Mouse (Mus musculus): ENCODE measurements around the gene Tlr9.

Gene Tlr9

DNA sequence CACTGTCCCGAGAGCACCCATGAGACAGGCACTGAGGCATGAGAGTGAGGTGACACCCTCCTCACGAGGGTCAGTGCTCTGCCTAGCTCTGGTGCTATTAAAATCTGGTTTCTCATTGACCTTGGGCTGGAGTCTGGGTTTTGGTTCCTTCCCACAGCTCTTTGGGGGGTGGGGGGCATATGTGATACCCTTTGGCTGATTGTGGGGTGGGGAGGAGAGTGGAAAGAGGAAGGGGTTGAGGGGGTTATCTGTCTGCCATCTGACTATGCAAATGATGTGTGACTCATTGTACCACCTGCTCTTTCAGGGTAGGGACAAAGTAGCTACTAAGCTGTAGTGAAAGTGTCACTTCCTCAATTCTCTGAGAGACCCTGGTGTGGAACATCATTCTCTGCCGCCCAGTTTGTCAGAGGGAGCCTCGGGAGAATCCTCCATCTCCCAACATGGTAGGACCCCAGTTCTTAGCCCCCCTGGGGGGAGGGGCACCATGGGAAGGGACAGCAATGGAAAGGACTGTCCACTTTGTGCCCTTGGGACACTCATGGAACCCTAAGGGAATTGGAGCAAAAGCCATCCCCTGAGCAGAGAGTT, at the start of gene Tlr9:
TSS of gene Tlr9 (plus strand) at position 338 of the 591 bp plus-strand sequence.
- in situ Hi-C loops (cut with MseI, MboI) = no loop called here

DNA sequence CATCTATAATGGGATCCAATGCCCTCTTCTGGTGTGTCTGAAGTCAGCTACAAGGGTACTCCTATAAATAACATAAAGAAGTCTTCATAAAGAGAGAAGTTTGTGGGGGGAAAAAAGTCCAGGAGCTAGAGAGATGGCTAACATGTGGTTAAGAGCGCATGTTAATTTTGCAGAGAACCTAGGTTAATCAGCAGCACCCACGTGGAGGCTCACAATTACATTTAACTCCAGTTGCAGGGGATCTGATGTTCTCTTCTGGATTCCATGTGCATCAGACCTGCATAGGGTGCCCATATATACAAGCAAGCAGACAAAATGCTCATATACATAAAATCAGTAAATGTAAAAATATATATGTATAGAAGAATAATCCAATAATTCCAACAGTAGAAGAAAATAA, 49.0 kb upstream of the Tlr9 start:
- in situ Hi-C loops (cut with MseI, MboI) = no loop called here

DNA sequence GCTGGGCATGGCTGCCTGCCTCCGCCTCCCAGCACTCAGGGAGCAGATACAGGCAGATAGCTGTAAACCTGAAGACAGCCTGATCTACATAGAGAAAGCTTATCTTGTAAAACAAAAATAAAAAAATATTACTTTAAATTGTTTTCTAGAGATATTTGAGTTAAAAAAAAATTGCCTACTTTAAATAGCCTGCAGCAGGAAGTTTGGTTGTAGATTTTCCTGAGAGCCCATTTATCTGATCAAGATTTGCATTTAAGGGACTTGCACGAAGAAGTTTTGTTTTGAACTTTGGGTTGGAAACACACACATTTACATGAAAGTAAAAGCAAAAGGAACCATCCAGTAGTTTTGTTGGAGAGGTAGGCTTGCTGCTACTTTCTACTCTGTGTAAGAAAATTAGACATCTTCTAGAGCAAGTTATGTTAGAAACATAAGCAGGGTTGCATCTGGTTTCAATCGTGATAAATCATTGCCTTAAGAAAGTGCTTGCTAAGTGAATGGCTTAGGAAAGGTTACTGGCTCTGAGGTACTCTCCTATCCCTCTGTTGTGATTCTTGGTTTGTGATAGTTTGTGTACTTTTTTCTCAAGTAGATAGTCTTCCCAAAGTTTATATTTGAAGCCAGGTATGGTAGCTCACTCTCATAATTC, 46.7 kb upstream of the Tlr9 start:
- in situ Hi-C loops (cut with MseI, MboI) = no loop called here

DNA sequence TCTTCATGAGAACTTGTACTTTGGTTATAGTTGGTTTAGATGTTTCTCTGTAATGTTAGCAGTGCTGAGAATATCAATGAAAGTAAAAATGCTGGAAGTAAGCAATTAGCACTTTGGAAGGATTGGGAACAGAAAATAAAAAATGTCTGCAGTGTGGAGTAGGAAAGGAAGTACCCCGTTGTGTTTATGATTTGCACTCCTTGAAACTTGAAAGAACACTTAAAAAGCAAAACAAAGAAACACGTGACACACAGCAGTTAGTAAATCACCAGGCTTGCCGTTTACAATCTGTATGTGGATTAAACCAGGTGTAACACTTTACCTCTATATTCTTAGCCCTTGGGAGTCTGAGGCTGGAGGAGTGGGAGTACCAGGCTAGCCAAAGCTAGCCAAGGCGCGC, 45.6 kb upstream of the Tlr9 start:
- in situ Hi-C loops (cut with MseI, MboI) = no loop called here

DNA sequence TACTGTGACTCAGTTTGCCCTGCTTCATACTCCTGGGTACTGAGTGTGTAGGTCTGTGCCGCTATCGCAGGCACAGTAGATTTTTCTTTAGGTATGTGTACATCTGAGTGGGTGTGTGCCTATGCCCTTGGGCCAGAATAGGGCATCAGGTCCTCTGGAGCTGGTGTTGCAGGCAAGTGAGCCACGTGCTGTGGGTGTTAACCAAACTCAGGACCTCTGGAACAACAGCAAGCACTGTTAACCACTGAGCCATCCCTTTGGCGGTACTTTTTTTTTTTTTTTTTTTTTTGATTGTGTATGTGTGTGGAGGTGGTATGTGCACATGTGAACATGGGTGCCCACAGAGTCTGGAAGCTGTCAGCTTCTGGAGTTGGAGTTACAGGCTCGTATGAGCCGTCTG, 44.6 kb upstream of the Tlr9 start:
- in situ Hi-C loops (cut with MseI, MboI) = no loop called here

DNA sequence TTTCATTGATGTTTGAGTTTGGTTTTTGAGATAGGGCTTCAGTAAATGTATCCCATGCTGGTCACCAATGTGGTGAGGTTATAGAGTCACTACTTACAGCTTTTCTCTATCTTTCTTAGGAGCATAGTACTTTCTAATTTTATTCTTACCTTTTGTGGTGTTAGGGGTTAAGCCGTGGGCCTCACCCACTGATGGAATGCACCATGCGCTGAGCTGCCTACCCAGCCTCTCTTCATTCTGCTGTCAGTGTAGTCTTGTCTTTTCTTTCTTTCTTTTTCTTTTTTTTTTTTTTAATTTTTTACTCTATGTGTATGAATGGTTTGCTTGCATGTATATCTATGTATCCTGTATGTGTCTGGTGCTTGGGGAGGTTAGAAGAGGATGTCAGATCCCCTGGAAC, 42.9 kb upstream of the Tlr9 start:
- in situ Hi-C loops (cut with MseI, MboI) = no loop called here

DNA sequence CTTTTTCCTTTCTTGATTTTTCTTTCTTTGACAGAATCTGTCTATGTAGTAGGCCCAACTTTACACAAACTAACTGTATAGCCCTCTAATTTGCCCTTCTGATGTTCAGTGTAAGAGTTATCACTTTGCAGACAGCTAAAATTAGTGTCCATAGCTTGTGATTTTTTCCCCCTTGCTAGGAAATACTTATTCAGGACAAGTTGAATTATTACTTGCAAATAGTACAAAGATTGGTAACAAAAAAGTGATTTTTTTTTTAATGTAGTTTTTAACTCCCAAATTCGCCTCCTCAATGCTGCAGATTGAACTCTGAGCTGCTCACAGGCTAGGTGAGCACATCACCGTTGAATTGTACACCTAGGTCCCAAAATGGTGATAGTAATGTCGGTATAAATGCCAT, 42.4 kb upstream of the Tlr9 start:
- in situ Hi-C loops (cut with MseI, MboI) = no loop called here

DNA sequence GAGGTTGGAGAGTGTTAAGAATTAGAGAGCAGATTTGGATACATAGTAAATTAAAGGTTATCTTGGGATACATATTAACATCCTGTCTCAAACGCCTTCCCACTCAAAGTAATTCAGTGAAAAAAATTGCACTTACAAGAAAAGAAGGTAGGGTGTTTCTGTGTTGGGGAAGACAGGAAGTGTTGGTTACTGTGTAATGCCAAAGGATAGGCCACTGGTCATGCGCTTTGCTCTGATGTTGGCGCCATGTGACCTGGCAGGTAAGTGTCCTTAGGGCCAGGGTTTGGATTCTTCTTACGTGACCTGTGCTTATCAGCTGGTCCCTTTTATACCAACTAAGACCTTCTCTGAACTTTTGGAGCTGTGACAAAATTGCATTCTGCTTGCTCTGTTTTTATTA, 40.3 kb upstream of the Tlr9 start:
- in situ Hi-C loops (cut with MseI, MboI) = no loop called here

DNA sequence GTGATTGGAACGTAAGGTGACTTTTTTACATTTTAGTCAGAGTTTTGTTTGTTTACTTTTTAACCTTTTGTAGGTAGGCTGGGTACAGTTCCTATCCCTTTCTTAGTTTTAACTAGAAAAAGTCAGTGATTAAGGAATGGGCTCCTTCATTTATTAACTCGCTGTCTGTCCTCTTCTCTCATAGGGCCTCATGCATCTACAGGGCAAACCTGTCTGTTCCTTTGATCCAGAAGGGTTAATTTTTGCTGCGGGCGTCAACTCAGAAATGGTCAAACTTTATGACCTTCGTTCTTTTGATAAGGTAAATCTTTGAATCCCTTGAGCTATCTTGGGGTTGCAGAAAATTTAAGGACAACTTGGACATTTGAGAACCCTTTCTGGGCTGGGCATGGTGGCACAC, 38.4 kb upstream of the Tlr9 start:
- in situ Hi-C loops (cut with MseI, MboI) = no loop called here

DNA sequence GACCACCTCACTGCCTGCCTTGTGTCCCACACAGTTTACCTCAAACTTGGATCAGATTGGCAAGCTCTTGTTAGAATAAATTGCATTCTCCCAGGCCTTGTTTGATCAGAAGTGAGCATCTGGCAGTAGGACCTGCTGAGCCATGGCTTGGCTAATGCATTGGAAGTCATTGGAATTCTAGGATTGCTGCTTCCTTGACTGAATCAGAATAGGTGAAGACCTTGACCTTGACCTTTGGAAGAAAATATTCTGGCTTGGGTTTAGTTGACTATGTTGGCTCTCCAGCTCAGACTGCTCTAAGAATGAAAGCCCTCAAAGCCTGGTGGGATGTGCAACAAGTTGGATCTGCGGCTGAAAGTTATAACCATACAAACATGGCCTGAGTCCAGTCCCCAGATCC, 31.0 kb upstream of the Tlr9 start:
- in situ Hi-C loops (cut with MseI, MboI) = no loop called here

DNA sequence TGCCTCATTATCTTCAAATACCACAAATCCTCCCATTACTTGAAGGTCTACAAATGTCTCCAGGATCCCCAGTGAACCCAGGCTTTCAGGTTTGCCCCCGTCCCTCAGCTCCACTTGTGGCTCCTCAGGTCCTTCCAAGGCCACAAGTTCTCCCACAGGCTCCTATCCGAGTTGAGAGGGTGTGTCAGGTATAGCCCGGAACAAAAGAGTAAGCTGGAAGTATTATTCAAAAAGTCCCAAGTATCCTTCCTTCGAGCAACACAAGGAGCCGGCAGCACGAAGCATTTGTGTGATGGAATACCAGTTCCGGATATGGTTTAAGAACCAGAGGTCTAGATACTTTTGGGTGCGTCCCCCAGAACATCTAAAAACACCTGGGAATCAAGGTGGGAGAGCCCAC, 30.4 kb upstream of the Tlr9 start:
- in situ Hi-C loops (cut with MseI, MboI) = no loop called here

DNA sequence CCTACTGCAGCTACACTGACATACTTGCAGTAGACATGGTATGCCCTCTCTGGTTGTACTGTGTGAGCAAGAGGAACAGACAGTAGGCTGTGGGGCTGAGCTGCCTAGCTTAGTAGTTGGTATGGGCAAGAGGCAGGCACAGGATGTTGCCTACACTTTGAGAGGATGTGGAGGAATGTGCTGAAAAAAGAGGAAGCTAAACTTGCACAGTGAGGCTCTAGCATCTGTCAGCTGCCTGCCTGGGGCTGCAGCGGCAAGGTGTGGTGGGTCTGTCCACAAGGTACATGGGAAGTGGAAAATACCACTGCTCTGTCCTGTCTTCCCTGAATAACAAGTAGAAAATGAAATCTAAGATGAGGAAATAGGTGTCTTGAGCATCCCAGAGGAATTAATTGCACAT, 29.4 kb upstream of the Tlr9 start:
- in situ Hi-C loops (cut with MseI, MboI) = no loop called here

DNA sequence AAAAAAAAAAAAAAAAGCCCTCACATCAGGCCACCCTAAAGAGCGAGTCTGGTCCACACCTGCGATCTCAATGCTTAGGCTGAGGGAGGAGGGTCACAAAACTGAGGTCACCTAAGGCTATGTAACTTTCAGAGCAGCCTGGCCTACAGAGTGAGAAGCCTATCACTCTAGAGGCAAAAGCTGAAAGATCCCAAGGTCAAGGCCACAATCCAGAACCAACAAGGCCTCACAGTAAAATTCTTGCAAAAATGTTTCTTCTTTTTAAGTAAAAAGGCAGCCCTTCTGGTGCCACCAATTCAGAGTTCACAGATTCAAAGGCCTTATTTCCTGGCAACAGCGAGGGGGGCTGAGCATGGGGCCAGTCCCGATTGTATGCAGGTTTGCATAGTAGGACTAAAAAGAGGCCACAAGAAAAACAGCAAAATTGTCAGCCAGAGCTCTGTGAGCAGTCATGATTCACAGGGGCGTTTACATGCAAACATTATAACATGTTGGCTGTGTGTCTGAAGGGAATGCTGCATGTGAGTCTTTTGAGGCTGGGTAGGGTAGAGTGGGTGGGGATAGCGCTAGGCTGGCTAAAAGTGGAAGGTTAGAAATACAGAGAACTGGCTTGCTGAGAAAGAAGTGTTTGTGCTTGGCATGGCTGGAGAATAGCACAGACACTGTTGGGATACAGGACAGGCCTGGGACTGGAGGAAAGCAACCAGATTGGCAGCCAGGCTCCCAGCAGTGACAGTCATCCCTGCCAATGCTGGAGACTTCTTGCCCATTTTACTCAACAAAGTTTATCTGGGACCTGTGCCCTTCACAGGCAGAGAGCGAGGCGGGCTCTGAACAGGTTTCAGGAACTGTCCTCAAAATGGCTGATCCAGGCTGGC, 28.2 kb upstream of the Tlr9 start:
- in situ Hi-C loops (cut with MseI, MboI) = no loop called here

DNA sequence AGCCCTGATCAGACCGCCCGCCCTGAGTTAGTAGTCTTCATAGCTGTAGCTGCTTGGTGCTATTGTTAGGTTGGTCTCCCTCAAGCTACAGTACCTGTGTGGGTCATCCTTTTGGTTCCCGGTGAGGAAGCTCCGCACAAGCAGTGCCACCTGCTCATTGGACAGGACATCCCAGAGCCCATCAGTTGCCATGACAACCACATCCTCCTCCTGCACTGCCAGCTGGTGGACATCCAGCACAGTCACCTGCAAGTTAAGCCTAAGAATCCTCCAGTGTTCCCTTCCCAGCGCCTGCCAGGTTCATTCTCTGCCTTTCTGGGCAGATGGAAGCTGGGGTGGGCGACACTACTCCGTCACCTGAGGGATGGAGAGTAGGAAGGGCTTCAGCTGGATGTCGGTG, 26.7 kb upstream of the Tlr9 start:
- in situ Hi-C loops (cut with MseI, MboI) = no loop called here

DNA sequence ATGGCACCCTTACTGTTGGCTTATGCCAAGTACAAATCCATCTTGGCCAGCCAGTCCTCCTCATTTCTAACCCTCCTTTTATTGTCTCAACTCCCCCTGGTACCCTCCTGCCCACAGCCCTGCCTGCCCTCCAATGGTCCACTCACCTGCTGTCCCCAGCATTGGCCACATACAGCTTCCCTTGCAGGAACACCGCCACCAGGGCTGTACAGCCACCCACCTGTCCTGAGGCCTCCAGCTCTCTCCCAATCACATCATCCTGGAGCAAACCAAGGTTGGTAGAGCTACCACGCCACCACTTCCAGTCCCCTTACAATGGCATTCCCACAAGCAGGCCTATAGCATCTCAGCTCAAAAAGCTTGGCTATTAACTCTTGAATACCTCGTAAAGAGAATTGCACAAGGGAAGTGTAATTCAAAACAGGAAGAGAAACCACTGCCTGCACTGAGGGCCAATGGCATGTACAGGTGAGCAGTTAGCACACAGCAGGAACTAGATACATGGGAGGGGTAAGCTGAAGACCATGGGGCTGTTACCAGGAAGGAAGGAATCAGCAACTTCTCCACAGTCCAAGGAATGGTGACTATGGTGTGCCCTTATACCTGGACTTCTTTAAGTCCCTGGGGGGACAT, 25.2 kb upstream of the Tlr9 start:
- in situ Hi-C loops (cut with MseI, MboI) = no loop called here

DNA sequence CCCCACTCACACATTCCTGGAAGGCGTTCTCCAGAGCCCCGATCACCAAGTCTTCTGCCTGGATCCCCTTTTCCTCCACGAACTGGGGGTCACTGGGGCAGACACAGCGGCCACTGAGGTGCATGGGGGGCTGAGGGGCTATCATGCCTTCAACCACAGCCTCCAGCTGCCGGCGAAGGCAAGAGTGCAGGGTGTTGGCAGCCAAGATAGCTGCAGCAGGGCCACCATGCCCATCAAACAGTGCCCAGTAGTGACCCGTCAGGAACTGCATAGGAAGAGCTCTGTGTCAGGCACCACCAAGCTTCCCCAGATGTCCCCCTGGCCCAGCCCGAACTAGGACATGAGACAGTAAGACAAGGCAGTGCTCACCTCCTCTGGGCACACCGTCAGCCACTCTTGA, 24.7 kb upstream of the Tlr9 start:
- in situ Hi-C loops (cut with MseI, MboI) = no loop called here

DNA sequence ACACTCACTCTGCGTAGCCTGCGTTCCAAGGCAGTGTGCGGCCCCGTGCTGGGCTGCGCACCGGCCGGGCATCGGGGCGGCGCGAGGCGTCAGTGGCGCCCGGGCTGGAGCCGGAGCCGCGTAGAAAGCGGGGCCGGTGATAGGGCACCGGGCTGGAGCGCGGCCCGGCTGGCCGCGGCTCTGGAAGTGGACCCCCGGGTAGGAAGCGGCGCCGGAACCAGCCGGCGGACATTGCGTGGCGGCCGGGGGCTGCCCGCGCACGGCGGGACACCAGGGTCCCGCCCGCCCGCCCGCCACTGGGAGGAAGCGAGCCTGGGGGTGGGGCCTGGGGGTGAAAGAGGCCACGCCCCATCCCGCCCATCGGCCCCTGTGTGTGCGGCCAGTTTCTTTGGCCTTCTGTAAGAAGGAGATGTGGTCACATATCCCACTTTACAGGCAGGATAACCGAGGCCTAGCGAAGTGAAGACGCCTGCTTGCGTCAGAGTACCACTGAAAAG, 23.4 kb upstream of the Tlr9 start:
- in situ Hi-C loops (cut with MseI, MboI) = no loop called here

DNA sequence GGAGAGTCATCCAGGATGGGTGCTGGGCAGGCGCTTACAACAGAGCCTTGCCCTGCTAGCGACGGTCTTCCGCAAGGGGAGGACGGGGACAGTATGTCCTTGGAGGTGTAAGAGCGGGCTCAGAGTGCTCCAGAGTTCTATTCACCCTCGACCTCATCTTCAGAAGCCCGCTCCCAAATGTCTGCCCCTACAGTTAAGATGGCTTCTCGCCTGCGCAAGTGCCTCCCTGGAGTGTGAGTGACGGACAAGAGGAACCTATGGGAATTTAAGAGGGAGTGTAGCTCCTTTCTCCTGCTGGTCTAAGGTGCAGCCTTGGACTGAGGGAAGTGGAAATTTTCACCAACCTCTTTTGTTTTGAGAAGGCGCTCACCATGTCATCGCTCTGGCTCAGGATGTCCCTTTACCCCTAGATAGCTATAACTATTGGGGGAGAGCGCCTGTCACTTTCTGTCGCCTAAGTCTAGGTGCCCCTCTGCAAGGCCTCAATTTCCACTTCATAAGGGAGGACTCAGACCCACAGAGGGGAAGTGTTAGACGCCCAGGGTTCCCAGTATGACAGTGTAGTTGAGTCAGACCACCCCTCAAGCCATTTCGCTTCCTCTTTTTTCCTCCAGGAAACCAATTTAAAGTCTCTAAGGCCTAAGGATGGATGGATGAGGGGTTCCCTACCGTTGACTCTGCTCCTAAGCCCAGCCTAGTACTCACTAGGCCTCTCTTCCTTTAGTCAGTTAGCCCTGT, 22.7 kb upstream of the Tlr9 start, which contains the start of gene Ppm1m:
TSS of gene Ppm1m (minus strand) at position 212 of the 738 bp plus-strand sequence.
- in situ Hi-C loops (cut with MseI, MboI) = no loop called here

DNA sequence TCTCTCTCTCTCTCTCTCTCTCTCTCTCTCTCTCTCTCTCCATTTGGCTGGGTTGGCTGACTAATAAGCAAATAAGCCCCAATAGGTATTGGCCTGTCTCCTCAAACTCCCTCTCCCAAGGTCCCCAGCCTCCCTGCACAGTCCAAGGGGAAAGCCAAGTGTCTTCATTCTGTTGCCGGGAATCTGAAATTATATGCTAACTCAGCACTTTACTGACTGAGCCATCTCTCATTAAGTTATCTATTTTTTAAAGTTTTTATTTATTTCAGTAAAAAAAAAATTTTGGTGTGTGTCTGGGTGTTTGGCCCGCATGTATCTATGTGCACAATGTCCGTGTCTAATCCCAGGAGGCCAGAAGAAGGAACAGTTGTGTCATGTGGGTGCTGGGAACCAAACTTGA, 20.5 kb upstream of the Tlr9 start:
- in situ Hi-C loops (cut with MseI, MboI) = no loop called here

DNA sequence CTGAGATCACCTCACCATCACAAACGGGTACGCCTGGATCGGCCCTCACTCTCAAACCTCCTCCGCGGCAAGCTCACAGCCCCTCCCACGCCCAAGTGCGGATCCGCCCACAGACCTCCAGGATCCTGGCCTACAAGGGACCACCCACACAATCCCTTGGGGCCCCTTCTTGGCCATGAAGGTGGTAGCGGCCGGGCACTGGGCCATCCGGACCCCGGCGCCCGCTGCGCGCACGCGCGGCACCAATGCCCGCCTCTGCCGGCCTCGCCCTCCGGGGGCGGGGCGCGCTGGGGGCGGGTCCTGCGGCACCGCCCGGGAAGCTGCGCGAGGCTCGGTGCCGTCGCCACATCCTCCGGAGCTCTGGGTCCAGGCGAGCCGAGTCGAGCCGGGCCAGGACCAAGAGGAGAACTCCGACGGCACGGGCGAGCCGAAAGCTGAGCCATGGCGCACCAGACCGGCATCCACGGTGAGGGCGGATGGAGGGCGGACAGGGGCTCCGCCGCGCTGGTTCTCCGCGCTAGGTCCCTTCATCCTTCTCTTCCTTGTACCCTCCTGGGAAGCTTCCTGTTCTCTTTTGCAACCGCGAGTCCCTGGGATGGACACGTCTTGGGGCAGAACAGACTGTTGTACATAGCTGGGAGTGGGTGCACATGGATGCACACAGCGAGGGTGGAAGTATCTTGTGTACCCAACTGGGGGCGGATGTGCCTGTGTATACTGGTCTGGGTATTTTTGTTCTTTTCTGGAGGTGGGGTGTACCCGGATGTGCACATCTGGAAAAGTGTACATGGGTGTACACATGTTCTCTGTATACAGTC, 19.4 kb upstream of the Tlr9 start, which contains the start of gene Twf2:
TSS of gene Twf2 (plus strand) at position 290 of the 818 bp plus-strand sequence.
- in situ Hi-C loops (cut with MseI, MboI) = no loop called here

Data from mouse trophoblast stem cell (cell line).